13 mouse cellular contexts compared by ENCODE assay signal in the genomic region with DNA sequence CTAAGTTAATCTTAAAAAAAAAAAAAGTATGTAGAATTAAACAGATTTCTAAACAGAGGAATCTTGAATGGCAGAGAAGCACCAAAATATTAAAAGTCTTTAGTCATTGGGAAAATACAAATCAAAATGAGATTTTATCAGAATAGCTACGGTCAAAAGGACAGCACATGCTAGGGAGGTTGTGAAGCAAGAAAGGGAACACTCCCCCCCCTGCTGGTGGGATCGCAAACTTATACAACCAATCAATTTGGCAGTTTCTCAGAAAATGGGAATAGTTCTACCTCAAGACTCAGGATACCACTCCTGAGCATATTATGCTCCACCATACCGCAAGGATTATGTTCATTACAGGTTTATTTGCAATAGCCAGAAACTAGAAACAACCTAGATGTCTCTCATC.
DNase-seq lines count a peak whose midpoint lies in the region; ATAC-seq and TF ChIP-seq lines count a peak whose summit lies in the region.
"Had no signal": no experiment of that assay in that cellular context is flagged by ENCODE, and none has a peak within 500 bp of the region (broad histone marks: within the 10 kb centered on the region; RNA-seq: fewer than 3 reads in every experiment).

No protein-coding gene starts in this region.

- in situ Hi-C loops in CH12.LX (cut with MboI; ENCODE audit: low pct_ligation_motif_present, low pct_unique_long_range_greater_than_20kb, low sequenced_read_pairs), result no loop called here

- H3K27me3 ChIP-seq in intestine, postnatal 0 days (replicated peaks; ENCODE audit: control insufficient read depth, insufficient read depth, low read length), result no peaks in the 10 kb centered on the region
- no peaks in the 10 kb centered on the region for H3K27me3 ChIP-seq in intestine, embryonic 15.5 days (replicated peaks)
- no peaks in the 10 kb centered on the region for H3K27me3 ChIP-seq in CH12.LX (replicated peaks)
- no peaks in the 10 kb centered on the region for H3K27me3 ChIP-seq in kidney, embryonic 16.5 days (ENCODE audit: insufficient read depth, low read length)
- H3K27me3 ChIP-seq: limb, embryonic 15.5 days had no signal

- H3K79me2 ChIP-seq in CH12.LX (replicated peaks; ENCODE audit: control insufficient read depth, extremely low read depth, insufficient read depth, poor library complexity, severe bottlenecking), result no peaks in the 10 kb centered on the region

- DNase-seq in 3T3-L1 (ENCODE audit: low read depth, low spot score), result peak; percentile 17
- DNase-seq in CH12.LX (ENCODE audit: extremely low read depth), result peak; percentile 48
- DNase-seq in adrenal gland, postnatal 36 days, result peak; percentile 51 to 70
- no peak for DNase-seq in frontal cortex, postnatal 36 days (ENCODE audit: low spot score in 2 of 2)
- DNase-seq: cerebellum, adult 18-20 months; heart, postnatal 36 days; right cerebral cortex, postnatal 14 days; thymus, postnatal 25 days had no signal

- H3K9me3 ChIP-seq in intestine, postnatal 0 days (ENCODE audit: control insufficient read depth), result no peaks in the 10 kb centered on the region
- H3K9me3 ChIP-seq in intestine, embryonic 15.5 days, result no peaks in the 10 kb centered on the region
- H3K9me3 ChIP-seq in CH12.LX (replicated peaks; ENCODE audit: low read length), result no peaks in the 10 kb centered on the region
- H3K9me3 ChIP-seq in kidney, embryonic 16.5 days (ENCODE audit: low read length), result no peaks in the 10 kb centered on the region
- H3K9me3 ChIP-seq: limb, embryonic 15.5 days had no signal

- peak; percentile 40 for TF ChIP-seq CTCF in intestine, postnatal 0 days (IDR thresholded peaks at IDR 0.05; ENCODE audit: low read depth)
- TF ChIP-seq CTCF in CH12.LX (conservative IDR thresholded peaks at IDR 0.05 in 1 of 2, IDR thresholded peaks at IDR 0.05 in 1 of 2; ENCODE audit: low read depth in 2 of 2, low read length in 2 of 2), result peak; percentile 55 to 76

- no peak overlapping the region for H3K4me3 ChIP-seq in intestine, postnatal 0 days (ENCODE audit: low read depth, low read length)
- no peak overlapping the region for H3K4me3 ChIP-seq in intestine, embryonic 15.5 days (replicated peaks)
- no peak overlapping the region for H3K4me3 ChIP-seq in CH12.LX (replicated peaks in 1 of 3; ENCODE audit: low read depth in 2 of 3, low read length in 2 of 3, poor library complexity in 1 of 3)
- no peak overlapping the region for H3K4me3 ChIP-seq in kidney, embryonic 16.5 days (ENCODE audit: low read length)
- H3K4me3 ChIP-seq: limb, embryonic 15.5 days had no signal

- H3K4me2 ChIP-seq in intestine, postnatal 0 days (replicated peaks; ENCODE audit: low read depth), result no peak overlapping the region
- H3K4me2 ChIP-seq in intestine, embryonic 15.5 days (replicated peaks), result no peak overlapping the region
- no peak overlapping the region for H3K4me2 ChIP-seq in CH12.LX (ENCODE audit: insufficient read depth, low read depth, poor library complexity, severe bottlenecking)
- no peak overlapping the region for H3K4me2 ChIP-seq in kidney, embryonic 16.5 days (replicated peaks; ENCODE audit: low read depth, low read length)
- H3K4me2 ChIP-seq: limb, embryonic 15.5 days had no signal

- no peaks in the 10 kb centered on the region for H3K4me1 ChIP-seq in intestine, postnatal 0 days (replicated peaks; ENCODE audit: control insufficient read depth, insufficient read depth, low read length)
- H3K4me1 ChIP-seq in intestine, embryonic 15.5 days (replicated peaks), result no peaks in the 10 kb centered on the region
- H3K4me1 ChIP-seq in CH12.LX (ENCODE audit: control insufficient read depth in 1 of 2, insufficient read depth in 2 of 2), result peaks cover 5 to 21% of the 10 kb centered on the region in 2 experiments; a peak in 3 of 4 replicates
- no peaks in the 10 kb centered on the region for H3K4me1 ChIP-seq in kidney, embryonic 16.5 days (ENCODE audit: insufficient read depth, low read length)
- H3K4me1 ChIP-seq: limb, embryonic 15.5 days had no signal

- dilution Hi-C loops in CH12.LX (cut with MboI; ENCODE audit: extremely low pct_ligation_motif_present, extremely low pct_unique_long_range_greater_than_20kb, low sequenced_read_pairs), result no loop called here

- no peak for TF ChIP-seq EP300 in CH12.LX (IDR thresholded peaks at IDR 0.05; ENCODE audit: low read length)

- WGBS in intestine, postnatal 0 days, result 55% methylated on average over 3 of the region's 3 CpGs
- WGBS in intestine, embryonic 15.5 days, result 54% methylated on average over 3 of the region's 3 CpGs
- 58% methylated on average over 3 of the region's 3 CpGs for WGBS in kidney, embryonic 16.5 days

- peak; percentile 76 for TF ChIP-seq RAD21 in CH12.LX (IDR thresholded peaks at IDR 0.05; ENCODE audit: low read depth, low read length)

- H3K9ac ChIP-seq in intestine, postnatal 0 days (ENCODE audit: low read depth, low read length), result no peak overlapping the region
- H3K9ac ChIP-seq in intestine, embryonic 15.5 days, result no peak overlapping the region
- no peak overlapping the region for H3K9ac ChIP-seq in CH12.LX (ENCODE audit: insufficient read depth, low read depth)
- H3K9ac ChIP-seq in kidney, embryonic 16.5 days (replicated peaks; ENCODE audit: low read length), result no peak overlapping the region
- H3K9ac ChIP-seq: limb, embryonic 15.5 days had no signal

- no peaks in the 10 kb centered on the region for H3K36me3 ChIP-seq in intestine, postnatal 0 days (ENCODE audit: control insufficient read depth, insufficient read depth)
- no peaks in the 10 kb centered on the region for H3K36me3 ChIP-seq in intestine, embryonic 15.5 days
- no peaks in the 10 kb centered on the region for H3K36me3 ChIP-seq in CH12.LX (replicated peaks in 1 of 2; ENCODE audit: control insufficient read depth in 1 of 2, insufficient read depth in 1 of 2, low read length in 1 of 2)
- no peaks in the 10 kb centered on the region for H3K36me3 ChIP-seq in kidney, embryonic 16.5 days (ENCODE audit: insufficient read depth, low read length)
- H3K36me3 ChIP-seq: limb, embryonic 15.5 days had no signal

- H3K27ac ChIP-seq in intestine, postnatal 0 days (ENCODE audit: low read depth, low read length), result no peak overlapping the region
- H3K27ac ChIP-seq in intestine, embryonic 15.5 days, result no peak overlapping the region
- H3K27ac ChIP-seq in CH12.LX (ENCODE audit: insufficient read depth, low read depth), result no peak overlapping the region
- H3K27ac ChIP-seq in kidney, embryonic 16.5 days (ENCODE audit: low read length), result no peak overlapping the region
- H3K27ac ChIP-seq: limb, embryonic 15.5 days had no signal

- no peak for ATAC-seq in intestine, postnatal 0 days
- no peak for ATAC-seq in intestine, embryonic 15.5 days
- no peak for ATAC-seq in kidney, embryonic 16.5 days (ENCODE audit: low FRiP score, low TSS enrichment)
- ATAC-seq: inflammation-experienced regulatory T-cells, adult 6 months had no signal

- no peak for TF ChIP-seq POLR2A in CH12.LX (IDR thresholded peaks at IDR 0.05; ENCODE audit: low read depth, low read length)

TF ChIP-seq in CH12.LX, 34 proteins besides CTCF, POLR2A, EP300 and RAD21:
- TF ChIP-seq IRF4 (IDR thresholded peaks at IDR 0.05; ENCODE audit: low read depth, low read length), result no peak
- no peak for TF ChIP-seq SIN3A (IDR thresholded peaks at IDR 0.05; ENCODE audit: low read length)
- TF ChIP-seq HCFC1 (IDR thresholded peaks at IDR 0.05; ENCODE audit: low read depth, low read length), result no peak
- TF ChIP-seq GABPA (IDR thresholded peaks at IDR 0.05; ENCODE audit: insufficient replicate concordance, low read depth, low read length), result no peak
- TF ChIP-seq ZKSCAN1 (IDR thresholded peaks at IDR 0.05; ENCODE audit: borderline replicate concordance, low read depth, low read length), result peak; percentile 86
- no peak for TF ChIP-seq MAX (IDR thresholded peaks at IDR 0.05; ENCODE audit: low read length)
- no peak for TF ChIP-seq ZMIZ1 (IDR thresholded peaks at IDR 0.05; ENCODE audit: low read depth, low read length)
- TF ChIP-seq E2F4 (IDR thresholded peaks at IDR 0.05; ENCODE audit: insufficient replicate concordance, low read depth, low read length), result no peak
- no peak for TF ChIP-seq MAFK (IDR thresholded peaks at IDR 0.05; ENCODE audit: insufficient replicate concordance, low read length)
- TF ChIP-seq RCOR1 (conservative IDR thresholded peaks at IDR 0.05; ENCODE audit: low read depth, low read length), result no peak
- TF ChIP-seq ELF1 (IDR thresholded peaks at IDR 0.05; ENCODE audit: low read depth, low read length), result no peak
- TF ChIP-seq MEF2A (IDR thresholded peaks at IDR 0.05; ENCODE audit: borderline replicate concordance, low read depth, low read length), result no peak
- no peak for TF ChIP-seq USF1 (IDR thresholded peaks at IDR 0.05; ENCODE audit: low read depth, low read length)
- TF ChIP-seq CHD2 (IDR thresholded peaks at IDR 0.05; ENCODE audit: low read length), result no peak
- peak; percentile 13; the same call in 1 of the 2 replicates for TF ChIP-seq ZC3H11A (IDR thresholded peaks at IDR 0.05; ENCODE audit: low read depth, low read length)
- TF ChIP-seq KAT2A (IDR thresholded peaks at IDR 0.05; ENCODE audit: insufficient replicate concordance, low read length), result no peak
- TF ChIP-seq ZNF384 (IDR thresholded peaks at IDR 0.05; ENCODE audit: low read depth, low read length), result no peak; the same call in 1 of the 2 replicates
- TF ChIP-seq PAX5 (IDR thresholded peaks at IDR 0.05; ENCODE audit: low read length), result no peak
- no peak for TF ChIP-seq NELFE (IDR thresholded peaks at IDR 0.05; ENCODE audit: low read depth, low read length)
- peak; percentile 71; the same call in 1 of the 2 replicates for TF ChIP-seq MYC (IDR thresholded peaks at IDR 0.05; ENCODE audit: low read depth, low read length)
- no peak for TF ChIP-seq TCF12 (IDR thresholded peaks at IDR 0.05; ENCODE audit: low read depth, low read length)
- no peak for TF ChIP-seq MAZ (IDR thresholded peaks at IDR 0.05; ENCODE audit: low read depth, low read length)
- TF ChIP-seq SMC3 (IDR thresholded peaks at IDR 0.05; ENCODE audit: low read depth, low read length), result peak; percentile 79
- TF ChIP-seq POLR2AphosphoS2 (IDR thresholded peaks at IDR 0.05; ENCODE audit: low read depth, low read length), result no peak
- TF ChIP-seq BHLHE40 (IDR thresholded peaks at IDR 0.05; ENCODE audit: low read depth, low read length), result no peak; the same call in 1 of the 2 replicates

Comparison
In these comparisons a context has a peak if more than half of its experiments do, and no peak if none do; other contexts are left out.
1. DNase-seq: peak in 3T3-L1 (single experiment), CH12.LX (single experiment) and adrenal gland, postnatal 36 days (2 of 2); none in frontal cortex, postnatal 36 days (0 of 2).